Mouse (Mus musculus): ENCODE measurements around the gene Tubb1. TPM values are rescaled to one million over a fixed set of nuclear protein-coding genes. Genes with fewer than 3 reads are reported as not detected.

Gene Tubb1
- polyA plus RNA-seq, 1 experiment from 2014 or later: 3.8 TPM

DNA sequence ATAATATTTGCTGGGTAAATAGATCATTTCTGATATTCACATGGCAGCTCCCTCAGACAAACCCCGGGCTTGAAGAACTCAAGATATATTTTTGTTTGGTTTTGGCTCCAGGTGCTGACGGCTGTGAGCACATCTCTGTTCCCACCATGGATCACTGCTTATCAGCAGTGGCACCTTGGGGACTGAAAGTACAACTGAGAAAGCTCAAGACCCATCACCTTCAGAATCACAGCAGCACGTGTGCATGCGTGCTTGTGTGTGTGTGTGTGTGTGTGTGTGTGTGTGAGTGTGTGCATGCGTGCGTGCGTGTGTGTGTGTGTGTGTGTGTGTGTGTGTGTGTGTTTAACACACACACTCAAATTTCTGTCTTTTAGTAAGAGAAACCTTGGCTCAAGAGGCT is 6.1 kb upstream of the Tubb1 start:
- H3K4me2 ChIP-seq: no peak overlapping the region
- H3K27me3 ChIP-seq: no peaks in the 10 kb centered on the region
- peaks cover 9% of the 10 kb centered on the region for H3K4me1 ChIP-seq (replicated peaks)
- no peak overlapping the region for H3K27ac ChIP-seq
- H3K9ac ChIP-seq: no peak overlapping the region
- no peak for ATAC-seq (replicated peaks; ENCODE audit: insufficient number of reproducible peaks, insufficient read depth, low FRiP score, low read depth)
- H3K9me3 ChIP-seq (replicated peaks): no peaks in the 10 kb centered on the region
- 68% methylated on average over 7 of the region's 7 CpGs for WGBS
- H3K36me3 ChIP-seq: no peaks in the 10 kb centered on the region
- H3K4me3 ChIP-seq: no peak overlapping the region

DNA sequence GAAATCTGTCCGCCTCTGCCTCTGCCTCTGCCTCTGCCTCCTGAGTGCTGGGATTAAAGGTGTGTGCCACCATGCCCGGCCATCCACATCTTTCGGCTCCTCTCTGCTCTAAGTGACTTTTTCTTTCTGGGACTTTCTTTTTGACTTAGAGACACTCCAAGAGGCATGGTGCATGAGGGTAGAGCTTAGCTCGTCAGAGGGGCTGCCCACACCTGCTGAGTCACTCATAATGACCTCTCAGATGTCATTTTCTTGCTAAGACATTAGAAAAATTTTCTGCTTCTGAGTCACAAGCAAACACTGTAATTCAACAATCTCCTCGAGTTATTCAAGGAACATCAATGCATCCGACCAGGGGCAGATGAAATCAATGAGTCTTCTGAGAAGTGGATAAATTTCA is 5.5 kb upstream of the Tubb1 start:
- Histone ChIP-seq H3K4me2 (no peak overlapping the region), H3K9me3 (replicated peaks) (no peaks in the 10 kb centered on the region), H3K9ac (no peak overlapping the region), H3K27ac (no peak overlapping the region), H3K4me3 (no peak overlapping the region), H3K36me3 (no peaks in the 10 kb centered on the region), H3K27me3 (no peaks in the 10 kb centered on the region), H3K4me1 (replicated peaks) (peaks cover 6% of the 10 kb centered on the region)
- ATAC-seq (replicated peaks; ENCODE audit: insufficient number of reproducible peaks, insufficient read depth, low FRiP score, low read depth): no peak
- 71% methylated on average over 6 of the region's 6 CpGs for WGBS

DNA sequence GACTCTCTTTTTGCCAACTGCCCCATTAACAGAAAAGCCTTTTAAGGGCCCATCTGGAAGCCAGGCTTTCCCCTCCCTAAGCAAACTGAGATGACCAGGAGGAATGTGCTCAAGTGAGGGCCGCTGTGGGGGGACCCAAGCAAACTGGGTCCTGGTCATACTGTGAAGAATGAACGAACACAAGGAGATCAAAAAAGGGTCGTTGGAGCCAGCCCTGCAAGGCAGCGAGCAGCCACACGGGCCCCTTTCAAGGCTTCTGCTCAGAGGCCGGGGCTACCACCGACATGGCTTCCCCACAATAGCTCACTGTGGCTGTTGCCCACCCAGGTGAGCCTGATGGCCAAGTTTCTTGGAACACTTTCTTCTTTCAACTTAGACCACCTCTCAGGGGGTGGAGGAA is 4.0 kb upstream of the Tubb1 start:
- no peak for ATAC-seq (replicated peaks; ENCODE audit: insufficient number of reproducible peaks, insufficient read depth, low FRiP score, low read depth)
- peaks cover 6% of the 10 kb centered on the region for H3K4me1 ChIP-seq (replicated peaks)
- no peak overlapping the region for H3K4me2 ChIP-seq
- no peak overlapping the region for H3K9ac ChIP-seq
- no peaks in the 10 kb centered on the region for H3K36me3 ChIP-seq
- H3K27me3 ChIP-seq: no peaks in the 10 kb centered on the region
- no peak overlapping the region for H3K27ac ChIP-seq
- H3K9me3 ChIP-seq (replicated peaks): no peaks in the 10 kb centered on the region
- no peak overlapping the region for H3K4me3 ChIP-seq
- 71% methylated on average over 7 of the region's 7 CpGs for WGBS

DNA sequence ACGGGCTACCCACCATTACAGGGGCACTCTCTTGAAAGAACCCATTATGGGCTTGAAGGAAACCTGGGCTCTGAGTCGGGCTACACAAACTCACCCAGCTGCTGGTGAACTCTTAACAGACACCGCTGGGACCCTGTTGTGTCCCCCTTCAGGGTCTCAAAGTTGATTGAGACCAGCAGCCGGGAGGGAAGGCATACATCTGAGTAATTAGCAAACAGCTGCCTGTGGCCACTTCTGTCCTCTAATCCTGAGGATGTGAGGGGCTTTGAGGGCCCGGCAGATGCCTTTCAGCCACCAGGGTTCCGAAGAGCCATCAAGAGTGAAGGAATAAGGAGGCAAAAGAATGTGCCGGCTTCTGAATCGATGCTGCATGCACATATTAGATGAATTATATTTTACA is 3.6 kb upstream of the Tubb1 start:
- peaks cover 6% of the 10 kb centered on the region for H3K4me1 ChIP-seq (replicated peaks)
- 59% methylated on average over 8 of the region's 8 CpGs for WGBS
- H3K27ac ChIP-seq: no peak overlapping the region
- no peak overlapping the region for H3K9ac ChIP-seq
- no peak for ATAC-seq (replicated peaks; ENCODE audit: insufficient number of reproducible peaks, insufficient read depth, low FRiP score, low read depth)
- H3K4me2 ChIP-seq: no peak overlapping the region
- H3K36me3 ChIP-seq: no peaks in the 10 kb centered on the region
- no peaks in the 10 kb centered on the region for H3K27me3 ChIP-seq
- H3K4me3 ChIP-seq: no peak overlapping the region
- H3K9me3 ChIP-seq (replicated peaks): no peaks in the 10 kb centered on the region

DNA sequence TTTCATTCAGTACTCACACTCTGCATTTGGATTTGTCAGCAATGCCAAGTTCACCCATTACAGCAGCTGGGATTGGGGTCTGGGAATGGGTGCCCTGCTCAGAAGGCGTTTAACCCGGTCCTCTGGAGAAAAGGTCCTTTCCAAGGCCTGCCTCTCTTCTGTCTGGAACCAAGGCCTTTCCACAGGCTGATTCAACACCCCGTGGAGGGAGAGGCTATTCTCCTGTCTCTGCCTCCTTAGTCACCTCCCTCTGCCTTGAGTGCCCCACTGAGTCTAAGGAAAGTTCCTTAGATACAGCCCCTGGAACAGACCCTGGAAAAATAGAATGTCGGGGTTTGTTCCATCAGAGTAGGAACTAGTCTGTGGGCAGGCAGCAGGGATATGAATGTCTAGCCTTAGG is 2.1 kb upstream of the Tubb1 start:
- Histone ChIP-seq H3K27me3 (no peaks in the 10 kb centered on the region), H3K4me1 (replicated peaks) (no peaks in the 10 kb centered on the region), H3K4me2 (no peak overlapping the region), H3K4me3 (no peak overlapping the region), H3K27ac (no peak overlapping the region), H3K36me3 (no peaks in the 10 kb centered on the region), H3K9ac (no peak overlapping the region), H3K9me3 (replicated peaks) (no peaks in the 10 kb centered on the region)
- no peak for ATAC-seq (replicated peaks; ENCODE audit: insufficient number of reproducible peaks, insufficient read depth, low FRiP score, low read depth)
- WGBS: 76% methylated on average over 4 of the region's 4 CpGs

DNA sequence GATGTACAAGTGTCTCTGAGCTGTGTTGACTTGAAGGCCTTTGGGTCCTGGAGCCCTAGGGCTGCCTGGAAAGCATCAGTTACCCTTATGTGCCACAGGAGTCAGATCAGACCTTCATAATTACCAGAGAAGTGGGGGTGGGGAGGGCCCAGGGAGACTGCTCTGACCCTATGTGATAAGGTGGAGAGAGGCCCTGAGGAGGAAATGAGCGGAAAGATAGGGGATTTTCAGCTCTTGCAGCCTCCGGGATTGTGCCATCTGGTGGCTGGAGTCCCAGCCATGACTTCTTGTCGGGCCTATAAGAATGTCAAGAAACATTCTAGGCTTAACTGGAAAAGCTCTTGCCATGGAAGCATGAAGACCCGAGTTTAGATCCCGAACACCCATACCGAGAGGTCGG is 3.2 kb downstream of the Tubb1 start:
- Histone ChIP-seq H3K4me1 (replicated peaks) (0 out of 2 replicates have a peak, but pooled peaks cover 2% of the 10 kb centered on the region), H3K27me3 (no peaks in the 10 kb centered on the region), H3K36me3 (no peaks in the 10 kb centered on the region), H3K9ac (no peak overlapping the region), H3K9me3 (replicated peaks) (no peaks in the 10 kb centered on the region), H3K4me2 (no peak overlapping the region), H3K27ac (no peak overlapping the region), H3K4me3 (no peak overlapping the region)
- ATAC-seq (replicated peaks; ENCODE audit: insufficient number of reproducible peaks, insufficient read depth, low FRiP score, low read depth): no peak
- WGBS: 51% methylated on average over 7 of the region's 7 CpGs

DNA sequence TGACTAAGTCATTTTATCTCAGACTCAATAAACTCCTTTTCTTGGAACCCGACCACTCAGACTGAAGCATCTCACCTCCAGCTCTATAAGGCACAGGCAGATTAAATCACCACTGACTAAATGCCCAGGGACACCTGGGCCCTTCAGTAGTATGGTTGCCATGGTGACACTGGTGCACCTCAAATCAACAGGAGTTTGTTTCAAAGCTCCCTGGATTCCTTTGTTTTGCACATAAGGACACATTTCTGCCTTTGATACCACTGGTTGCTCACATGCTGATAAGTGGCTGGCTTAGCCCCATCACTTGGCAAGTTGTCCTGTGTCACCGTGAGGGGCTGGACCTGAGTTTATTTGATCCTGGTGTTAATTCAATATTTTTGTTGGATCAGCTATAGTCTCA is 8.9 kb downstream of the Tubb1 start:
- no peak overlapping the region for H3K4me2 ChIP-seq
- H3K9ac ChIP-seq: no peak overlapping the region
- H3K27me3 ChIP-seq: no peaks in the 10 kb centered on the region
- H3K36me3 ChIP-seq: peaks cover 23% of the 10 kb centered on the region
- H3K9me3 ChIP-seq (replicated peaks): no peaks in the 10 kb centered on the region
- no peak overlapping the region for H3K27ac ChIP-seq
- WGBS: 61% methylated on average over 2 of the region's 2 CpGs
- ATAC-seq (replicated peaks; ENCODE audit: insufficient number of reproducible peaks, insufficient read depth, low FRiP score, low read depth): no peak
- H3K4me3 ChIP-seq: no peak overlapping the region
- peaks cover 8% of the 10 kb centered on the region for H3K4me1 ChIP-seq (replicated peaks)

DNA sequence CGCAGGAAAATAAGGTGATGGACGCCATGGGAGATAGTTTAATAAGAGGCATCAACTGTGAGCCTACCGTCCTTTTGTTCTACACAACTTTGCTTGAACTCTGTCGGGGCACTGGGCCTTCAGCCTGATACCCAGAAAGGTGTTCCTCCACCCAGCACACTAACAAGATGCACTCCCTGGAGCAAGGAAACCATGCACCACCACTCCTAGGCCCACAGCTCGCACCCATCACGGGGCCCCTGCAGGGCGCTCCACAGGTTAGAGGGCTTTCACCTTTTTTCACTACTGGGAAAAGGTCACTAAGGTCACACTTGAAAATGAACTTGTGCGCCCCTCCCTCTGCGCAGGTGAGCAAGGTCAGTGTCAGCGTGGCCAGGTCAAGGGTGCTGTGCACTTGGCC is 12.9 kb downstream of the Tubb1 start:
- H3K9me3 ChIP-seq (replicated peaks): no peaks in the 10 kb centered on the region
- ATAC-seq (replicated peaks; ENCODE audit: insufficient number of reproducible peaks, insufficient read depth, low FRiP score, low read depth): peak; percentile 36
- H3K4me3 ChIP-seq: peak overlapping the region; percentile 67
- peak overlapping the region; percentile 79 for H3K4me2 ChIP-seq
- peak overlapping the region; percentile 79 for H3K9ac ChIP-seq
- peaks cover 8% of the 10 kb centered on the region for H3K4me1 ChIP-seq (replicated peaks)
- H3K36me3 ChIP-seq: peaks cover 49% of the 10 kb centered on the region
- no peaks in the 10 kb centered on the region for H3K27me3 ChIP-seq
- 29% methylated on average over 10 of the region's 10 CpGs for WGBS
- H3K27ac ChIP-seq: peak overlapping the region; percentile 76

DNA sequence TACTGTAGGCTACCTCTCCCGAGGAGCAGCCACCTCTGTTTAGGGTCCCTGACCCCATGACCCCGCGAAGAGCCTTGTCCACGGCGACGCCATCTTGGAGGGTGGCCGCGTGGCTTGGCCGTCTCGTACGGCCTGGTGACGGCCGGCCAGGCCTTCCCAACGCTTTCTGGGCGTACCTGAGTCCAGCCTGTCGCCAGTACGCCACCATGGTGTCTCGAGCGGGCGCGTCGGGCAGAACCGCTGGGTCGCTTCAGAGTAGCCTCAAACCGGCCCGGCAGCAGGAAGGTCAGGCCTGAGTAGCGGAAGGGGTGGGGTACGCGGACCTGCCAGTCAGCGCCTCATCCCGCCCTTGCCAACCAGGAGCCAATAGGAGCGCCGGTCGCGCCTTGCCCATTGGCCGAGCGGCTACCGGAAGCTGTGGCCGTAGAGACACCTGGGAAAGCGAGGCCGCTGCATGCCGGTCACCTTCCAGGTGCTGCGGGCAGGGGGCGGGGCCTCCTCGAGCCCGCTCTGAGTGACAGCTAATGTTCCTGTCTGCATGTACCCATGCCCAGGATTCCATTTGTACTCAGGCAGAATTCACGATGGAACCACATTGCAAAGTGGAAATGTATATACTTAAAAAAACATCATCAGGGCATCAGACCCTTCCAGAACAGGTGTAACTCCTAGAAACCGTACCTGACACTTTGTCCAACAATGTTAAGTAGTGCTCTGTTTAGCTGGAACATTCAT is 13.5 kb downstream of the Tubb1 start, which contains the start of gene Atp5e:
Gene Atp5e (minus strand): TSS at position 317 of the 735 bp plus-strand sequence.
- peaks cover 8% of the 10 kb centered on the region for H3K4me1 ChIP-seq (replicated peaks)
- peaks cover 55% of the 10 kb centered on the region for H3K36me3 ChIP-seq
- peak within 1 kb of the TSS; percentile 79 for H3K9ac ChIP-seq
- H3K4me2 ChIP-seq: peak within 1 kb of the TSS; percentile 79
- peak within 1 kb of the TSS; percentile 67 for H3K4me3 ChIP-seq
- WGBS: 2% methylated on average over 48 of the region's 48 CpGs
- H3K27me3 ChIP-seq: no peaks in the 10 kb centered on the region
- peak; percentile 99 for ATAC-seq (replicated peaks; ENCODE audit: insufficient number of reproducible peaks, insufficient read depth, low FRiP score, low read depth)
- no peaks in the 10 kb centered on the region for H3K9me3 ChIP-seq (replicated peaks)
- peak within 1 kb of the TSS; percentile 76 for H3K27ac ChIP-seq

DNA sequence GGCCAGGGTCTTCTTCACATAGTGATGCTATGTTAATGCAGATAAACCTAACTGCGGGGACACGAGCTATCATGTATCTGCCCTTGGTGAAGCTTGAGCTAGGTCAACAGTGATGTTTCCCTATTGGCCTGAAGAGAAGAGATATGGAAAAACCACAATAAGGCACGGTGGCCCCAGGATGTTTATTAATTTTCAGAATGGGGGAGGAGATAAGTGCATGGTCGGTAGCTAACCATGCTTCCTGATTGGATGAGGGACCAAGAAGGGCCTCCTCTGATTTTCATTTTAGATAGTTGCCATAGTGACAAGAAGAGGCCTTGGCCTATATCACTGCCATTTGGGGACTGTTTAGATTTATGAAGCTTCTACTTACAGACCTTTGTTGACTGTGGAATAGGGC is 19.8 kb downstream of the Tubb1 start:
- Histone ChIP-seq H3K9ac (no peak overlapping the region), H3K4me3 (no peak overlapping the region), H3K27me3 (no peaks in the 10 kb centered on the region), H3K4me2 (no peak overlapping the region), H3K9me3 (replicated peaks) (no peaks in the 10 kb centered on the region), H3K4me1 (replicated peaks) (peaks cover 28% of the 10 kb centered on the region), H3K27ac (no peak overlapping the region), H3K36me3 (peaks cover 31% of the 10 kb centered on the region)
- 68% methylated on average over 4 of the region's 4 CpGs for WGBS
- ATAC-seq (replicated peaks; ENCODE audit: insufficient number of reproducible peaks, insufficient read depth, low FRiP score, low read depth): no peak

DNA sequence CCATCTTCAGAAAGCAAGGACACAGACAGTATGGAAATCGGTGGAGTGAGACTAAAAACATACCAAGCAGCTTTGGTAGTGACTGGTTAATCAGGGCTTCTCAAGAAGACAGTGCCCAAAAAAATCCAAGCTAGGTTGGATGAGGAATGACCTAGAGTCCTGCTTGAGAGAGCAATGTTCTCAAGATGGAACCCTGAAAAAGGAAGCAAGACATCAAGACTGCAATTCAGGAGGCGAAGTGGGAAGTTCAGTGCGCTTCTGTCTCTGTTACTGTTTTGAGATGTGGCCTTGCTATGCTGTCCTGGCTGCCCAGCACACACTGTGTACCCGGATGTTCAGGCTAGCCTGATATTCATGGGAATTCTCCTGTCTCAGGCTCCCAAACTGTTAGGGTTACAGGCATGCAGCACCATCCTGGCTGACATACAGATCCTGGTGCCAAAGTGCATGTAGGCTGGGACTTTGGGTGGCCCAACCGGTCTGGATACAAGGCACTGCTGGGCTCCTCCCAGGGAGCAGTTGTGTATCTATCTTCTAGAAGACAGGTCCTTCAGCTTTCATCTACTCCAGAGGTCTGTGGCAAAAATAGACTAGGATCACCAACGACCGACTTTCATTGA is 20.4 kb downstream of the Tubb1 start:
- H3K9ac ChIP-seq: no peak overlapping the region
- no peak overlapping the region for H3K27ac ChIP-seq
- WGBS: 75% methylated on average over 7 of the region's 7 CpGs
- no peaks in the 10 kb centered on the region for H3K27me3 ChIP-seq
- 0 out of 2 replicates have a peak overlapping the region, but pooled peaks have one; percentile 68 for H3K4me2 ChIP-seq
- no peaks in the 10 kb centered on the region for H3K9me3 ChIP-seq (replicated peaks)
- peaks cover 25% of the 10 kb centered on the region for H3K36me3 ChIP-seq
- no peak overlapping the region for H3K4me3 ChIP-seq
- no peak for ATAC-seq (replicated peaks; ENCODE audit: insufficient number of reproducible peaks, insufficient read depth, low FRiP score, low read depth)
- H3K4me1 ChIP-seq (replicated peaks): peaks cover 28% of the 10 kb centered on the region

DNA sequence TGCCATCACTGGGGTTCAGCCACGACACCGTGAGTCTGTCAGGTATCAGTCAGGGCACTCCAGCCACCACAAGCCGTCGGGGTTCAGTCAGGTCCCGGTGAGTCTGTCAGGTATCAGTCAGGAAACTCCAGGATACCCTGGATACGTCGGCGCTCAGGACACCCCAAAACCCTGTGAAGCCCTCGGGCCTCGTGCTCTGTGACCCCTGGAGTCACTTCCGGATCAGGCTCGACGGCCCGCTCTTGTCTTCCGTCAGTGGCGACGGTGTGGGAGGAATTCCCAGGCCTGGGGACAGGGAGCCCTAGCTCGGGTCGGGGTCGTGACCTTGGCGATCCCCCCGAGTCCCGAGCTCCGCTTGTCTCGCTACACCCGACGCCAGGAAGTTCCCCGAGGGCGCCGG is 21.9 kb downstream of the Tubb1 start:
- Histone ChIP-seq H3K9ac (peak overlapping the region; percentile 69), H3K4me1 (replicated peaks) (peaks cover 28% of the 10 kb centered on the region), H3K36me3 (peaks cover 14% of the 10 kb centered on the region), H3K4me2 (peak overlapping the region; percentile 68), H3K27ac (peak overlapping the region; percentile 76), H3K9me3 (replicated peaks) (no peaks in the 10 kb centered on the region), H3K27me3 (no peaks in the 10 kb centered on the region), H3K4me3 (peak overlapping the region; percentile 63)
- WGBS: 5% methylated on average over 30 of the region's 30 CpGs
- ATAC-seq (replicated peaks; ENCODE audit: insufficient number of reproducible peaks, insufficient read depth, low FRiP score, low read depth): peak; percentile 18

Measured in heart, embryonic 15.5 days (tissue).